Mouse (Mus musculus): ENCODE data around the gene Cenpv.

DNA sequence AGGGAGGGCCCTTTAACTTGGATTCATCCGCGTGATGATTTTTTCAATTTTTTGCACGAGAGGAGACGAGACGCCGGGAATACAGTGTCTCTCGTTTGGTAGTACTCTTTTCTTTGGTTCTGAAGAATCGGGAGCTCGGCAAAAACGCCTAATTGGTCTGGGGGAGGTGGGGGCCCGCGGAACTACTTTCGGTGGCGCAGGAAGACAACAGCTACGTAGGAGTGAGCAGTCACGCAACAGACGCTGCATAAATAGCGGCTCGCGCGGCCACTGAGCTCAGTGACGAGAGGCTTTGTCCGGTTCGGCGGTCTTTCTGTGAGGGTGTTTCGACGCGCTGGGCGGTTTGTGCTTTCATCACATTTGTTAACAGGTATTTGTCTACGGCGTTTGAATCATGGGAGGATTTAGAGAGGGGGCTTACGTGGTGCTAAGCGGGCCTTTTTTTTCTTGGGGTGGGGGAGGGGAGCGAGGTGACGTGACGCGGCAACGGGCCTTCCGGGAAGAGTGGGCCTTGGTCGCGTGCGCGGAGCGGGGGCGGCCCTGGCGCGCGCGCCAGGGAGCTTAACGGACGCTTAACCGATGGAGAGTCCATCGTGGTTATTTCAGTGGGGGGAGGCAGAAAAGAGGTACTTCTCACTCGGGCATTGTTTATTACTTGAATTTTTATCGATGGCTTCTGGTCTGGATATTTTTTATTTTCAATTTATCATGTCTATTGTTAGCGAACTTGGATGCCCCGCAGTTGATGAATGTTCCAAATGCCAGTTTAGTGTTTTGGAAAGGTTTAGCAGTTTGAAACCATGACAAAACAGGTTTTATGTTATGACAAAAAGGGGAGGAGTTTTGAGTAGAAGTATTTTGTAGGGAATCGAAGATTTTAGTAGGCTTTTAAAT, 12.4 kb upstream of the Cenpv start:
- no peak for TF ChIP-seq CTCF (IDR thresholded peaks at IDR 0.05; ENCODE audit: low read depth)
- peak; percentile 81 for TF ChIP-seq EP300 (IDR thresholded peaks at IDR 0.05; ENCODE audit: low read depth)
